Mouse (Mus musculus) embryonic facial prominence, embryonic 15.5 days (tissue): ENCODE measurements around the gene Herc4. TPM values are rescaled to one million over a fixed set of nuclear protein-coding genes. Genes with fewer than 3 reads are reported as not detected.
A peak's percentile ranks its signal among the peaks of the same experiment; 100 is the strongest.

Experiments used
- ATAC-seq: fragments of 200-750 bp; cut with Nextera tagmentation; 2 replicates; pipeline ENCODE4 v1.8.0; 2017; ENCODE audit warnings: low read depth, moderate TSS enrichment; ENCODE audit not compliant: insufficient number of reproducible peaks, low FRiP score, low TSS enrichment
- H3K27ac ChIP-seq: fragments of 300-500 bp; sonication (generic); replicated peaks from 2 replicates; pipeline ENCODE4 v1.5.1; 2015; ENCODE audit warnings: mild to moderate bottlenecking, inconsistent platforms
- H3K27me3 ChIP-seq: fragments of 300-500 bp; sonication (generic); 2 replicates; pipeline ENCODE4 v1.6.1; 2015; ENCODE audit warnings: inconsistent platforms
- H3K36me3 ChIP-seq: fragments of 300-500 bp; sonication (generic); 2 replicates; pipeline ENCODE4 v1.6.1; 2015; ENCODE audit warnings: mild to moderate bottlenecking, inconsistent platforms
- H3K4me1 ChIP-seq: fragments of 300-500 bp; sonication (generic); 2 replicates; pipeline ENCODE4 v1.6.1; 2015; ENCODE audit warnings: inconsistent platforms
- H3K4me2 ChIP-seq: fragments of 300-500 bp; sonication (generic); replicated peaks from 2 replicates; pipeline ENCODE4 v1.6.1; 2015; ENCODE audit warnings: mild to moderate bottlenecking, inconsistent platforms
- H3K4me3 ChIP-seq: fragments of 300-500 bp; sonication (generic); replicated peaks from 2 replicates; pipeline ENCODE4 v1.5.1; 2015; ENCODE audit warnings: mild to moderate bottlenecking, inconsistent platforms
- H3K9ac ChIP-seq: fragments of 300-500 bp; sonication (generic); 2 replicates; pipeline ENCODE4 v1.6.1; 2015; ENCODE audit warnings: inconsistent platforms
- H3K9me3 ChIP-seq: fragments of 300-500 bp; sonication (generic); replicated peaks from 2 replicates; pipeline ENCODE4 v1.6.1; 2016; ENCODE audit warnings: inconsistent platforms
- WGBS: fragments of 180-500 bp; shearing (Covaris S2); methylation state at CpG from one replicate; pipeline ENCODE4 v1.1.7; 2015; 5-methylcytosine and 5-hydroxymethylcytosine counted together
- polyA plus RNA-seq: library from polyadenylated mRNA; unstranded; fragments of >200 nt; fragmentation: Nextera tagmentation; extraction: Ambion mirVana; gene quantifications from 2 replicates; pipeline ENCODE4 v1.2.1, GENCODE M21; 2015

The Herc4 gene
- polyA plus RNA-seq, 1 experiment from 2014 or later = 36.0 TPM

DNA sequence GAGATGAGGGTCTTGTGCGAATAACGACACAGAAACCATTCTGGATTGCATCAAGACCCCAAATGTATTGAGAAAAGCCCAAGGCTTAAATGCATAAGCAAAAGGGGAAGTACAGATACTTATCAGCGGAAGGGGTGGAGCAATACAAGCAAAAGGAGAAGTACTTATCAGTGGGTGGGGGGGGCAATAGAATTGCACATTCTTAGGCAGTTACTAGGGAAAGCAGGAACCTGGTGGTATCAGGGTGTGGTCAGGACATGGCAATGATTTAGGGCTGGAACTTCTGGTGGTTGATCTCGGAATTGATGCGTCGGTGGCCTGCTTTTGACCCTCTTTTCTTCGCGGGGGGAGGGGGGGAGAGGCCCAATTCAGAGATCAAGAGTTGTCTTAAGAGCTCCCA, 7.7 kb upstream of the Herc4 start:
- Histone ChIP-seq H3K27ac (no peak overlapping the region), H3K9me3 (no peaks in the 10 kb centered on the region), H3K27me3 (no peaks in the 10 kb centered on the region), H3K9ac (no peak overlapping the region), H3K4me1 (no peaks in the 10 kb centered on the region), H3K4me3 (no peak overlapping the region), H3K36me3 (no peaks in the 10 kb centered on the region), H3K4me2 (no peak overlapping the region)
- WGBS = 83% methylated on average over 8 of the region's 8 CpGs
- ATAC-seq = no peak

DNA sequence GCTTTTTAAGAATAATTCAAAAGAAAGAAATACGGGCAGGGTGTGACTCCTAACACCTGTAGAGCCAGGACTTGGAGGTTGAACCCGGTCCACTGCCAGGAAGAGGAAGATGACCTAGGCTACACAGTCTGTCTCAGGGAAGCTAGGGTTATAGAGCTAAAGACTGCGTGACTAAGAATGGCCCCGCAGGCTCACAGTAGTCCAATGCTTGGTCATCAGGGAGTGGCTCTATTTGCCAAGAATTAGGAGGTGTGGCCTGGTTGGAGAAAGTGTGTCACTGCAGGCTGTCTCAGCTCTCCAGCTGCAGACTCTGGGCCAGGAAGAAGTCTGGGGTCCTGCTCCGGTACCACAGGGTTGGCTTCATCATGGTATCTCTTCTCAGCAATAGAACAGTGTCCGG, 6.9 kb upstream of the Herc4 start:
- Histone ChIP-seq H3K4me1 (no peaks in the 10 kb centered on the region), H3K4me2 (no peak overlapping the region), H3K36me3 (no peaks in the 10 kb centered on the region), H3K27me3 (no peaks in the 10 kb centered on the region), H3K9me3 (no peaks in the 10 kb centered on the region), H3K4me3 (no peak overlapping the region), H3K27ac (no peak overlapping the region), H3K9ac (no peak overlapping the region)
- ATAC-seq = no peak
- WGBS = 86% methylated on average over 6 of the region's 6 CpGs

DNA sequence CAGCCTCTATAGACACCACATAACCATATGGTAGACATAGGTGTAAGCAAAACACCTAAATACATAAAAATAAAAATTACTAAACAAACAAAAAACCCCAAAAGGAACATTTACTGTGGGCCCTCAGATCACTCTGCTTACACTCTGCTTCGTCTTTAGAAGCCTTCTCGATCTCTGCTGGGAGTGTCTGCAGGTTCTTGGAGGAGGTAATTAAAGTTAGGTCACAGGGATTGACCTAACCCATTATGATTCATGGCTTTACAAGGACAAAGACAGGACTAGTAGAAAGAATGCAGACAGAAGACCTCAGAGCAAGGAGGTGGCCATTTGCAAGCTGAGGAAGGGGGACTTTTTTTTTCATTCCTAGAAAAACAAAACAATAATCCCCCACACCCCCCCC, 6.4 kb upstream of the Herc4 start:
- Histone ChIP-seq H3K36me3 (no peaks in the 10 kb centered on the region), H3K27ac (no peak overlapping the region), H3K9me3 (no peaks in the 10 kb centered on the region), H3K9ac (no peak overlapping the region), H3K4me3 (no peak overlapping the region), H3K4me1 (no peaks in the 10 kb centered on the region), H3K4me2 (no peak overlapping the region), H3K27me3 (no peaks in the 10 kb centered on the region)
- WGBS = 67% methylated on average over 2 of the region's 2 CpGs
- no peak for ATAC-seq

DNA sequence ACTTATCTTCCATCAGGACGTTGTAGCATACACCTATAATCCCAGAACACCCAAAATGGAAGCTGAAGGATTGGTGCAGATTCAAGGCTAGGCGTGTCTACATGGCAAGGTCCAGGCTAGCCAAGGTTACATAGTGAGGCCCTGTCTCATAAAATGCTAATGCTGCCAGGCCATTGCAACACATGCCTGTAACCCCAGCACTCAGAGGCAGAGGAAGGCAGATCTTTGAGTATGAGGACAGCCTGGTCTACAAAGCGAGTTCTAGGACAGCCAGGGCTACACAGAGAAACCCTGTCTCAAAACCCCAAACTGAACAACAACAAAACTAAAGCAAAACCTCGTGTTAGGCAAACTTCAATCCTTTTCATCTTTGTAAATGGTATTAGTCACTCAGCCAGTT, 5.5 kb upstream of the Herc4 start:
- 76% methylated on average over 4 of the region's 4 CpGs for WGBS
- no peak overlapping the region for H3K4me2 ChIP-seq
- no peak overlapping the region for H3K4me3 ChIP-seq
- ATAC-seq = no peak
- no peak overlapping the region for H3K9ac ChIP-seq
- H3K36me3 ChIP-seq = no peaks in the 10 kb centered on the region
- H3K9me3 ChIP-seq = no peaks in the 10 kb centered on the region
- peaks cover 8% of the 10 kb centered on the region for H3K4me1 ChIP-seq
- no peak overlapping the region for H3K27ac ChIP-seq
- no peaks in the 10 kb centered on the region for H3K27me3 ChIP-seq

DNA sequence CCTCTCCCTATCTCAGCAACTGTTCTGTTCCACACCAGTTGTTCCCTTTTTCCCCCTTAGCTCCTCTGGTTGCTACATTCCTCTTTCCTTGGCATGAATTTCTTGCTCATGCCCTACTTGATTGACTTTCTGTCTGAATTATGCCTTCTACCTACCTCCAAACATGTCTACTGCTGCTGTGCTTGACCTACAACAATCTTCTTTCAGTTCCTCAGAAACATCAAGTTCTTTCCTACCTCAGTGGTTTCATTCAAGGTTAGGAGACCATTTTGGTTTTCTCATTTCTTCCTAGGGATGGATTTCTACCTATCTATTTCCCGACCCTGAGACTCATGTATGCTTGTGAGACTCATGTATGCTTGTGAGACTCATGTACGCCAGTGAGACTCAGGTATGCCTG, 3.8 kb upstream of the Herc4 start:
- H3K36me3 ChIP-seq = no peaks in the 10 kb centered on the region
- H3K4me3 ChIP-seq = no peak overlapping the region
- no peaks in the 10 kb centered on the region for H3K9me3 ChIP-seq
- H3K4me2 ChIP-seq = no peak overlapping the region
- peaks cover 8% of the 10 kb centered on the region for H3K4me1 ChIP-seq
- no peak for ATAC-seq
- no peak overlapping the region for H3K9ac ChIP-seq
- H3K27me3 ChIP-seq = no peaks in the 10 kb centered on the region
- WGBS = 84% methylated on average over 2 of the region's 2 CpGs
- H3K27ac ChIP-seq = no peak overlapping the region

DNA sequence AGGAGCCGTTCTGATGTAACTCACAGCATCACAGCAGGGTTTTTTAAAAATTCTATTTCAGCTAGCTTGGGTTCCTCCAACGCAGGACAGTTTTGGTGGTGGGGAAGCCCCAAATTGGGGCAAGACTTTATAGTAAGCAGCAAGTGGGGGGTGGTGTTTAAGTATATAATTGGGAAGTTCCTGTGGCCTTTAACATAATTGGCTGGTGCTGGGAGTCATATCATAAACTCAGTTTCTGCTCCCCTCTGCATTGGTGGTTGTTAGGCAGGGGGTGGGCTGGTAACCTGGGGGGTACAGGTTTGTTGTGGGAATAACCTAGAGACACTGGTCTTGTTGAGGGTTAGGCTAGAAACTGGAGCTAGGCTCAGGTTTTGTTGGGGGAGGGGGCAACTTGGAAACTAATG, 2.7 kb upstream of the Herc4 start:
- Histone ChIP-seq H3K36me3 (no peaks in the 10 kb centered on the region), H3K27me3 (no peaks in the 10 kb centered on the region), H3K4me3 (no peak overlapping the region), H3K4me2 (no peak overlapping the region), H3K4me1 (peaks cover 8% of the 10 kb centered on the region), H3K9ac (no peak overlapping the region), H3K27ac (no peak overlapping the region), H3K9me3 (no peaks in the 10 kb centered on the region)
- WGBS = 68% methylated on average over 2 of the region's 2 CpGs
- no peak for ATAC-seq

DNA sequence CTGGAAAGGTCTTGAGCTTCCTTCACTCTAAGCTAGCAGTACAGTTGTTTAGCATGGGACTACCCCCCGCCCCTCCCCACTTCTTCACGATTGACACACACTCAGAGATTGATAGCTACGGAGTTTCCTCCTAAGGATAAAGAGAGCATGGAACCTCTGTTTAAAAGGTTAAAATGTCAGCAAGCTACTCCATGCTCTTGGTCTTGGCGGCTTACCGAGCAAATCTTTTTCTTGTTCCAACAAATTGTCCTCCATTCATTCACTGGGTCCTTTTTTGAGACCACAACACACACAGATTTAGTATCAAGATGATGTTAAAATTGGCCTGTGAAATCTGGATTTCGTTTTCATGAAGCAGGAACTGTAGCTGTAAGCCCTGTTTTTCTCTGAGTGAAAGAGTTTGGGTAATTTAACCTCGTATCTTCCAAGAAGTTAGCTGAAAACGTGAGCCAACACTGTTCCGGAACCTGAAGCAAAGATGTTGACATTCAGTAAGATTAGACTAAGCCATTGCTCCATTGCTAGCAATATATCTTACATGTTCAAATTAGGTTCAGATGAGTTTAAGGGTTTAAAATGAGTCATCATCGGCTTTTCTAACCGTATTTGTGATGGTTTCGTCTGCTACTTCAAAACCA, 693 bp upstream of the Herc4 start:
- Histone ChIP-seq H3K4me3 (peak overlapping the region; percentile 75), H3K9me3 (no peaks in the 10 kb centered on the region), H3K27me3 (no peaks in the 10 kb centered on the region), H3K9ac (peak overlapping the region; percentile 21; the same call in 1 of the 2 replicates), H3K4me1 (peaks cover 8% of the 10 kb centered on the region), H3K27ac (peak overlapping the region; percentile 34; the same call in 1 of the 2 replicates), H3K36me3 (no peaks in the 10 kb centered on the region), H3K4me2 (peak overlapping the region; percentile 54)
- ATAC-seq = no peak
- 20% methylated on average over 12 of the region's 12 CpGs for WGBS

DNA sequence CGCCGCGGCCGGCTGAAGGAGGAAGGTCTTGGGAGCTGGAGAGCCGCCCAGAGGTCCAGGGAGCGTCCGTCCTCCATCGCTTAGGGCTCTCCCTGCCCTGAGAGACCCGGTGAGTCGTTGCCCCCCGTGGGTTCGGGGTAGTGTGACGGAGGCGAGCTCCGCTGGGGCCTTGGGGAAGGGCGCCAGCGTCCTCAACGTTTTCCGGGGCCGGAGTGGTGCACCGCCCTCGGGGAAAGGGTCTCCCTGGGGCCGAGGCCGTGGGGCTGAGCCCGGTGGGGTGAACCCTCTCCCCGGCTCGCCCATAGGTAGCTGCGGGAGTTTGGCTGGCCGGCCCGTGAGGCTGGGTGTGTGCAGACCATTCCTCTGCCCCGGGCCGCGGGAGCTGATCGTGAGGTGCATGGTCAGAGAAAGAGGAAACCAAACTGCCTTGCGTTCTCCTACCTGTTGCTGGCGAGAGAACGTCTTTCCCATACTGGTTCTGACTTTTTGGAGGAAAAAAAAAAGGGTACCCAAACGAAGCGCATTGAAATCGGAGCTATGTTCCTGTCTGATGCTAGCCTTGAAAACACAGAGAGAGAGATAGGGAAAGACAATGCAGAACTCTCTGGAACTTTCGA, 553 bp downstream of the Herc4 start:
- ATAC-seq = peak; percentile 69
- peak overlapping the region; percentile 98 for H3K27ac ChIP-seq
- no peaks in the 10 kb centered on the region for H3K27me3 ChIP-seq
- peak overlapping the region; percentile 75 for H3K4me3 ChIP-seq
- H3K9me3 ChIP-seq = no peaks in the 10 kb centered on the region
- H3K9ac ChIP-seq = peak overlapping the region; percentile 89
- H3K4me1 ChIP-seq = peaks cover 8% of the 10 kb centered on the region
- H3K4me2 ChIP-seq = peak overlapping the region; percentile 50
- H3K36me3 ChIP-seq = no peaks in the 10 kb centered on the region
- WGBS = under 1% methylated on average over 41 of the region's 41 CpGs

DNA sequence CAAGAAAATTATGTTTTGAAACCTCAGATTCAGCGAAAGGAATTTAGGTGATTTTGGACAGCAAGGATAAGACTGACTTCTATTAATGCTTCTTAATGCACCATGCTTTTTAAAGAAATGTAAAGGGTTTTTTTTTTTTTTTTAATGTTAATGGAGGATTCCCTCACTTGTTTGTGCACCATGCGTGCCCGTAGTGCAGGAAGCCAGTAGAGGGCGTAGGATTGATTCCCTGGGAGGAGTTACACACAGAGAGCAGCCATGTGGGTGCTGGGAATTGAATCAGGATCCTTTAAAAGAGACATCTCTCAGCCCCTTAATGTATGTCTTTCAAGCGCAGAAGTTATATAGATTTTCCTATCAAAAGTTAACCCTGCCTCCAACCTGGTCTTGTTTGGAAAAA, 1.1 kb downstream of the Herc4 start:
- H3K27ac ChIP-seq = peak overlapping the region; percentile 98; the same call in 1 of the 2 replicates
- no peak for ATAC-seq
- H3K4me2 ChIP-seq = peak overlapping the region; percentile 50
- peaks cover 8% of the 10 kb centered on the region for H3K4me1 ChIP-seq
- 11% methylated on average over 5 of the region's 5 CpGs for WGBS
- H3K4me3 ChIP-seq = peak overlapping the region; percentile 75
- H3K36me3 ChIP-seq = 0 out of 2 replicates have a peak, but pooled peaks cover under 1% of the 10 kb centered on the region
- no peaks in the 10 kb centered on the region for H3K9me3 ChIP-seq
- no peak overlapping the region for H3K9ac ChIP-seq
- H3K27me3 ChIP-seq = no peaks in the 10 kb centered on the region

DNA sequence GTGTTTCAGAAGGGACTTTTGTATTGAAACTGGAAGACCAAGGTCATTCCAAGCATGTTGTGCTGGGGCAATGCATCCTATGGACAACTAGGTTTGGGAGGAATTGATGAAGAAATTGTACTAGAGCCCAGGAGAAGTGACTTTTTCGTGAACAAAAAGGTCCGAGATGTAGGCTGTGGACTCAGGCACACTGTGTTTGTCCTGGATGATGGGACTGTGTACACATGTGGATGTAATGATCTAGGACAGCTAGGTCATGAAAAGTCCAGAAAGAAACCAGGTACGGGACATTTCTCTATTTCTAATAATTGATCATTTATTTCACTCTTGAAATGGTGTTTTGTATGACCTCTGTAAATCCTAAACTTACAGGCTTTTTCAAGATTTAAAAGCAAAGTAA, 2.2 kb downstream of the Herc4 start:
- Histone ChIP-seq H3K27me3 (no peaks in the 10 kb centered on the region), H3K4me3 (no peak overlapping the region), H3K4me2 (no peak overlapping the region), H3K4me1 (peaks cover 8% of the 10 kb centered on the region), H3K9me3 (no peaks in the 10 kb centered on the region), H3K9ac (no peak overlapping the region), H3K36me3 (peaks cover 11% of the 10 kb centered on the region; the same call in 1 of the 2 replicates), H3K27ac (no peak overlapping the region)
- ATAC-seq = no peak
- WGBS = 94% methylated on average over 3 of the region's 3 CpGs

DNA sequence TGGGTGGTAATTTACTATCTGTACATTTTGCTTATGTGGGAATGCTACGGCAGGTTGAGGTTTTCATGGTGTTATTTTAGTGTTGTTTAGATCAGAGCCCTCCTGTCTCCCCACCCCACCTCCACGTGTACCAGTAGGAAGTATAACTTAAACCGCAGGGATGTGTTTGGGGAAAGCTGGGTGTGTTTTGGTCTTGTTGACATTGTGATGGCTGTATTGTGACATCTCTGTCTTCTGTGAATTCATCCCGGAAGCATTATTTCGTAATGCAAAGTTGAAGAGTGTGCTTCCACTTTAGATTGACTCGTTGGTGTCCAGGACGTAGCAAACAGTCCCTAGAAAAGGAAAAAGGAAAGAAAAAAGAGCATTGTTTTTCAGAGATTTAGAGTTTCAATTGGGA, 3.8 kb downstream of the Herc4 start:
- H3K4me2 ChIP-seq = no peak overlapping the region
- no peak overlapping the region for H3K9ac ChIP-seq
- H3K27ac ChIP-seq = no peak overlapping the region
- no peaks in the 10 kb centered on the region for H3K9me3 ChIP-seq
- peaks cover 6% of the 10 kb centered on the region for H3K4me1 ChIP-seq
- no peaks in the 10 kb centered on the region for H3K27me3 ChIP-seq
- WGBS = 70% methylated on average over 7 of the region's 7 CpGs
- no peak for ATAC-seq
- no peak overlapping the region for H3K4me3 ChIP-seq
- peaks cover 18% of the 10 kb centered on the region; the same call in 1 of the 2 replicates for H3K36me3 ChIP-seq

DNA sequence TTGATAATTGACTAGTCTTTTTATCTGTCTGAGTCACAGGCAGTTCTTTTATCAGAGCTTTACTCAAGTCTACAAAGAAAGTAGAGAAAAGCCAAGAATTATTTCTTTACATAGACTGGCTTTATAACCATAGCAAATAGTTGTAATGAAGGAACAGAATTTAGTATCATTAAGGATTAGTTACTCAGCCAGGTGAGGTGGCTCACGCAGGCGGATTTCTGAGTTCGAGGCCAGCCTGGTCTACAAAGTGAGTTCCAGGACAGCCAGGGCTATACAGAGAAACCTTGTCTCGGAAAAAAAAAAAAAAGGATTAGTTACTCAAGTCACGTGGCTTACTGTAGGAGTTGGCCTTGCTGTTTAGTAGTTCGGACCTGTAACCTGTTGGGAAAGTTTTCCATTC, 4.8 kb downstream of the Herc4 start:
- Histone ChIP-seq H3K4me3 (no peak overlapping the region), H3K27ac (no peak overlapping the region), H3K9ac (no peak overlapping the region), H3K36me3 (peaks cover 25% of the 10 kb centered on the region; the same call in 1 of the 2 replicates), H3K4me1 (no peaks in the 10 kb centered on the region), H3K9me3 (no peaks in the 10 kb centered on the region), H3K4me2 (no peak overlapping the region), H3K27me3 (no peaks in the 10 kb centered on the region)
- ATAC-seq = no peak
- 91% methylated on average over 6 of the region's 6 CpGs for WGBS
